Mouse (Mus musculus) left cerebral cortex, adult 18-20 months (tissue): ENCODE data around the gene Atg16l2. TPM values are rescaled to one million over a fixed set of nuclear protein-coding genes. Genes with fewer than 3 reads are reported as not detected.

Experiments used
- DNase-seq, 2 experiments: peaks; one replicate each; pipeline ENCODE4 v3.0.0; 2021 to 2022; ENCODE audit warnings: low spot score in 2 of 2, mixed read lengths in 1 of 2
- total RNA-seq, 2 experiments: library from RNA; stranded (reverse); gene quantifications; 2 replicates each; pipeline ENCODE4 v1.2.3; 2021

Atg16l2 gene
- total RNA-seq, 2 experiments from 2014 or later: 59.1 to 62.5 TPM

- no peak for DNase-seq
These were observed 69.3 kb downstream of the Atg16l2 start for GRCm38 (mm10) chr7:101232716-101233115.

- DNase-seq: no peak
These were observed 70.6 kb downstream of the Atg16l2 start for GRCm38 (mm10) chr7:101231458-101231857.

DNA sequence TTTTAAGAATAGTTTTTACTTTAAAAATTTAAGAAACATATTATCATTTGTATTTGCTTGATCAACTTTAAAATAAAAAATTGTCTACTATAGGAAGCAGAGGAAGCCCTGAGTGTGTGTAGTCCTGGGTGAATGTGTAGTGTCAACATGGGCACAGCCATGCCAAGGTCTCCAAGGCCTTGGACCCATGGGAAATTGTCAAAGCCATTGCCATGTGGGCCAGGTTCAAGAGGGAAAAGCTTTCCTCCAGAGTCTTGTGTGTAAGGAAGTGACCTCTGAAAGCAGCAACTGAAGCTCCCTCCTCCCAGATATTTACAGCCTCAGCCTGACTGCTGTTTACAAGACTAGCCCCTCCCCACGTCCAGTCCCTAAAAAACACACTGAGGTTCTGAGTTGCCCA lies 72.7 kb downstream of the Atg16l2 start:
- DNase-seq: no peak

GRCm38 (mm10) chr7:101223501-101223900 lies 78.5 kb downstream of the Atg16l2 start:
- DNase-seq: no peak

GRCm38 (mm10) chr7:101216724-101217123 lies 85.3 kb downstream of the Atg16l2 start:
- DNase-seq: no peak

DNA sequence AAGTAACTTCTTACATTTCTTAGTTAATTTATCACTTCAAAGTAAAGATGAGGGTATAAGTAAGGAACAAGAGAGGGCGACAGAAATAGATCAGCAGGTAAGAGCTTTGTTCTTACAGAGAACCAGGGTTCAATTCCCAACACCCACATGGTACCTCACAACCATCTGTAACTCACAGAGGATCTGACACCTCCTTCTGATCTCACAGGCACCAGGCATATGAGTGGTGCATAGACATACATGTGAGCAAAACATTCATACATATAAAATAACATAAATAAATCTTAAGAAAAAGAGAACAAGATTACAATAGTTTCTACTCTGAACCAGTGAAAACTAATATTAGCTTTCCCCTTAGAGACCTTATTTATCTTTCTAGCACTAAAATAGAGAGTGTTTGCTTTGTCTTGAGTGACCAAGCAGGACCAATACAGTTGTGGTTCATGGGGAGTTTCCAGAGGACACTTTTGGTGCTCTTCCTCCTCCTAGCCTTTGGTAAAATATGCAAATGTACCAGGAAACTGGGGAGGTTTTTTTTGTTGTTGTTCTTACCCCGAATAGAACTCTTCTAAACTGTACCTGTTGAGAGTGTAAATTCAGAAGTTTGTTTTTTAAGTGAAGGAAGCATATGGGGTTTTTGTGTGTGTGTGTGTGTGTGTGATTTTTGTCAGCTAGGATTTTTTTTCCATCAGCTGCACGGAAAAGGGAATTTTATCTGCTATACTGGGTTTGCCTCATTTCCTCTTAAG lies 88.4 kb downstream of the Atg16l2 start:
- no peak for DNase-seq

Other genes starting within 250 kb of the Atg16l2 start
- gene Fchsd2, start 209.4 kb downstream of the Atg16l2 start, total RNA-seq: 10 to 100 TPM; 38.2 to 40.2 TPM
- gene Stard10, start 14.8 kb upstream of the Atg16l2 start, total RNA-seq: 10 to 100 TPM; 90.2 to 96.6 TPM
- 10 to 100 TPM; 15.6 to 24.1 TPM for gene Arap1, start 45.8 kb upstream of the Atg16l2 start, total RNA-seq
- gene Gm45837, start 108.6 kb upstream of the Atg16l2 start, total RNA-seq: 1 to 10 TPM in 1 of 2 experiments, not detected in 1; 1.3 TPM
- 100 to 1,000 TPM; 347 to 370 TPM for gene Pde2a, start 119.4 kb upstream of the Atg16l2 start, total RNA-seq